Mouse (Mus musculus): Measurements from ENCODE around the gene Gm20388. TPM values are rescaled to one million over a fixed set of nuclear protein-coding genes. Genes with fewer than 3 reads are reported as not detected.
A peak's percentile ranks its signal among the peaks of the same experiment; 100 is the strongest.

Gm20388 gene
- total and polyA plus RNA-seq, 2 experiments from 2014 or later, result 51.3 TPM; not detected in 1

DNA sequence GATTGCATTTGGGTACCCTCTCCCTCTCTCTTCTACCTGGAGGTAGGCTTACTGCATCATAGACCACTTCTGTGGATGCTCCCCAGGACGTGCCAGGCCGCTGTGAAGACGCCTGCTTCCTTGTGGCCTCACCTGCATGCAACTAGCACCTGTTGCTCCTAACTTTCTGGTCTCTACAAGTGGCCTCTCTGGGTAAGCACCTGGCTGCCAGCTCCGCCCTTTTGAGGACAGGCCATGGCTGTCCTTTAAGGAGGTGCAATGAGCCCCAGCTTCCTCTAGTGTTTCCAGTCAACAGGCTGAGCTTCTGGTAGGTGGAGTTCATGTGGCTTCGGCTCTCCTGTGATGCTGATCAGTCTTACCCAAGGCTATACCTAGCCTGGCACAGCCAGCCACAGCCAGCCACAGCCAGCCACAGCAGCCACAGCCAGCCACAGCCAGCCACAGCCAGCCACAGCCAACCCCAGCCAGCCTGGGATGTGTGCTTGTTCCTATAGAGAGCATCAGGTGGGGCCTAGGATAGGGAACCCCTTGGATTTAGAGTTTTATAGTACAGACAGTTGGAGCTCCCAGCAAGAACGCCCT is 344.9 kb downstream of the Gm20388 start:
- no peaks in the 10 kb centered on the region for H3K36me3 ChIP-seq (ENCODE audit: insufficient read depth)

DNA sequence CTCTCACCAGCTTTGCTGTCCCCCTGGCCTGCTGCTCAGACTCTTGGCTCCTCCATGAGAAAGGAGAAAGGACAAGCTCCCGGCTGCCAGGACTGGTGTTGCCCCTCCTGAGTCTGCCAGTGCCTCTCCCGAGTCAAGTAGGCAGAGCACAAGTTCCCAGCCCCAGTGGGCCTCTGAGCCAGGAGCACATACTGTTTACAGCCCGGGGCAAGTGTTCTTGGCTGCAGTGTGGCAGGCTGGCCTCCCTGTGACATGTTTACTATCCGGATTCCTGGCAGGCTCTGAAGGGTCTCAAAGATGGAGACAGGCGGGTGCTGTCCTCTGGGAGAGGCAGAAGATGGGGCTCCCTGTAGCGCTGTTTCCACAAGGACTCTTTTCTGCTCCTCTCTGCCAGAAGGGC is 346.3 kb downstream of the Gm20388 start:
- Histone ChIP-seq H3K36me3 (ENCODE audit: insufficient read depth) (no peaks in the 10 kb centered on the region), H3K4me3 (ENCODE audit: low read depth, low read length) (no peak overlapping the region), H3K27ac (ENCODE audit: low read depth, low read length) (no peak overlapping the region), H3K27me3 (ENCODE audit: insufficient read depth, low read length) (no peaks in the 10 kb centered on the region), H3K4me1 (ENCODE audit: insufficient read depth) (no peaks in the 10 kb centered on the region), H3K9me3 (ENCODE audit: low read length) (no peaks in the 10 kb centered on the region), H3K4me2 (ENCODE audit: low read depth) (no peak overlapping the region), H3K9ac (no peak overlapping the region)
- TF ChIP-seq CTCF (IDR thresholded peaks at IDR 0.05; ENCODE audit: low read depth), result no peak
- peak; percentile 77 for ATAC-seq
- DNase-seq, result no peak
- WGBS, result 31% methylated on average over 6 of the region's 6 CpGs

More for the DNA sequence above, 344.9 kb downstream of the Gm20388 start:
- Histone ChIP-seq H3K4me2 (ENCODE audit: low read depth) (no peak overlapping the region), H3K27ac (ENCODE audit: low read depth, low read length) (no peak overlapping the region), H3K9me3 (ENCODE audit: low read length) (no peaks in the 10 kb centered on the region), H3K9ac (no peak overlapping the region), H3K4me3 (ENCODE audit: low read depth, low read length) (no peak overlapping the region), H3K4me1 (ENCODE audit: insufficient read depth) (no peaks in the 10 kb centered on the region), H3K27me3 (ENCODE audit: insufficient read depth, low read length) (no peaks in the 10 kb centered on the region)
- 90% methylated on average over 6 of the region's 6 CpGs for WGBS
- ATAC-seq, result no peak
- TF ChIP-seq CTCF (IDR thresholded peaks at IDR 0.05; ENCODE audit: low read depth), result no peak
- no peak for DNase-seq

GRCm38 (mm10) chr8:120259206-120259605 is 348.6 kb downstream of the Gm20388 start:
- ATAC-seq (no peak), DNase-seq (no peak)
- no peaks in the 10 kb centered on the region for H3K27me3 ChIP-seq (ENCODE audit: insufficient read depth, low read length)
- TF ChIP-seq CTCF (IDR thresholded peaks at IDR 0.05; ENCODE audit: low read depth), result no peak
- no peak overlapping the region for H3K4me2 ChIP-seq (ENCODE audit: low read depth)
- no peak overlapping the region for H3K4me3 ChIP-seq (ENCODE audit: low read depth, low read length)
- WGBS, result 89% methylated on average over 13 of the region's 13 CpGs
- no peaks in the 10 kb centered on the region; the same call in 1 of the 2 replicates for H3K4me1 ChIP-seq (ENCODE audit: insufficient read depth)
- no peaks in the 10 kb centered on the region for H3K36me3 ChIP-seq (ENCODE audit: insufficient read depth)
- no peaks in the 10 kb centered on the region for H3K9me3 ChIP-seq (ENCODE audit: low read length)
- H3K9ac ChIP-seq, result no peak overlapping the region
- H3K27ac ChIP-seq (ENCODE audit: low read depth, low read length), result no peak overlapping the region

GRCm38 (mm10) chr8:120260677-120261076 is 350.0 kb downstream of the Gm20388 start:
- 82% methylated on average over 5 of the region's 5 CpGs for WGBS
- H3K4me1 ChIP-seq (ENCODE audit: insufficient read depth), result peaks cover 7% of the 10 kb centered on the region
- ATAC-seq (no peak), DNase-seq (no peak)
- no peak for TF ChIP-seq CTCF (IDR thresholded peaks at IDR 0.05; ENCODE audit: low read depth)
- H3K4me2 ChIP-seq (ENCODE audit: low read depth), result no peak overlapping the region
- H3K27me3 ChIP-seq (ENCODE audit: insufficient read depth, low read length), result no peaks in the 10 kb centered on the region
- H3K27ac ChIP-seq (ENCODE audit: low read depth, low read length), result no peak overlapping the region
- H3K36me3 ChIP-seq (ENCODE audit: insufficient read depth), result no peaks in the 10 kb centered on the region
- no peak overlapping the region for H3K9ac ChIP-seq
- H3K4me3 ChIP-seq (ENCODE audit: low read depth, low read length), result no peak overlapping the region
- no peaks in the 10 kb centered on the region for H3K9me3 ChIP-seq (ENCODE audit: low read length)

DNA sequence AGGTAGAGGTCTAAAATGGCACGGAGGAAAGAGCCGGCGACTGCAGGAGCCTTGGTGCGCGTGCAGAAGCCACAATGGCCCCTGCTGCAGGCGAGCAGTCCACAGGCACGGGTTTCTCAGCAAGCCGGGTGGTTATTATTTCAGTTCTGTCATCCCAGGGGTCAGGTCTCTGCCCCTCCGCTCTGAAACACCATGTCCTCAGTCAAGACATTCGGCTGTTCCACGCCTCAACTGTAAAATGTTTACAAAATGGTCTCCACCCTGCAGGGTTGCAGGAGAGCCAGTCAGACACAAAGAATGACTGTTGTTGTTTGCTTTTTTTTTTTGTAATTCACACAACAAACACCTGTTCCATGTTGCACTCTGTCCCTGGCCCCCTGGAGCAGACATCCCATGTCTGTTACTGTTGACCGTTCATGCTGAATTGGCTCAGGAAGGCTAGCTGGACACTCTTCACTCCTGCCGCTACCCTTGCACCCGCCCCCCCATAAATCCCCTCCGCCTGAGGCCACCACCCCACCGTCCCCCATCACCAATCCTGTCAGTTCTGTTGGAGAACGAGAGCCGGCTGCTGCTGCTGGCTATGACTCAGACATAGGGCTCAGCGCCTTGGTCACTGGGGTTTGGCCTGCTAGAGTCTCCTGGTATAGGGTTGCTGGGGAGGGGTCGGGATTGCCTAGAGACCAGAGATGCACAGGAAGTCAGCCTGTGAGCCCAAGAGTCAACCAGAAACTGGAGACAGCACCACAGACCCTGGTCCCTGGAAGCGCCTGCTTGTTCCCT is 350.9 kb downstream of the Gm20388 start:
- Histone ChIP-seq H3K27ac (ENCODE audit: low read depth, low read length) (no peak overlapping the region), H3K4me1 (ENCODE audit: insufficient read depth) (peaks cover 12% of the 10 kb centered on the region), H3K27me3 (ENCODE audit: insufficient read depth, low read length) (no peaks in the 10 kb centered on the region), H3K4me3 (ENCODE audit: low read depth, low read length) (no peak overlapping the region), H3K9ac (no peak overlapping the region), H3K36me3 (ENCODE audit: insufficient read depth) (no peaks in the 10 kb centered on the region), H3K9me3 (ENCODE audit: low read length) (no peaks in the 10 kb centered on the region), H3K4me2 (ENCODE audit: low read depth) (no peak overlapping the region)
- DNase-seq, result no peak
- ATAC-seq, result no peak
- no peak for TF ChIP-seq CTCF (IDR thresholded peaks at IDR 0.05; ENCODE audit: low read depth)
- 47% methylated on average over 21 of the region's 21 CpGs for WGBS

DNA sequence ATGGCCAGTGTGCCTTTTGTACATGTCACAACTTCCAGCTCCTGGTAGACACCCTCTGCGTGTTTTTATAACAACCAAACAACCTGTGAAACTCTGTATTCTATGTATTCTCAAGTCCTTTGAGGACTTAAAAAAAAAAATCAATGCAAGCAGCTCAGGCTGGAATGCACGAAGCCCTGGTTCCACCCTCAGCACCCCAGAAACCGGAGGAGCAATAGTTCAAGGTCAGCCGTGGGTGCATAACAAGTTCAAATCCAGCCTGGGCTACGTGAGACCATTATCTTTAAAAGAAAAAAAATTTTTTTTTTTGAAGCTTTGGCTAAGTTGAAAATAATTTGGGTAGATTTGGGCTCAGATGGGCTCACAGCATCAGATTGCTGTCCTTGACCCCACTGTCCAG is 353.2 kb downstream of the Gm20388 start:
- Histone ChIP-seq H3K36me3 (ENCODE audit: insufficient read depth) (no peaks in the 10 kb centered on the region), H3K4me1 (ENCODE audit: insufficient read depth) (peaks cover 22% of the 10 kb centered on the region), H3K4me3 (ENCODE audit: low read depth, low read length) (no peak overlapping the region), H3K9me3 (ENCODE audit: low read length) (no peaks in the 10 kb centered on the region), H3K9ac (no peak overlapping the region), H3K27ac (ENCODE audit: low read depth, low read length) (no peak overlapping the region), H3K27me3 (ENCODE audit: insufficient read depth, low read length) (no peaks in the 10 kb centered on the region), H3K4me2 (ENCODE audit: low read depth) (no peak overlapping the region)
- ATAC-seq, result no peak
- TF ChIP-seq CTCF (IDR thresholded peaks at IDR 0.05; ENCODE audit: low read depth), result no peak
- DNase-seq, result no peak
- 86% methylated on average over 5 of the region's 5 CpGs for WGBS

- Histone ChIP-seq H3K27me3 (ENCODE audit: insufficient read depth, low read length) (no peaks in the 10 kb centered on the region), H3K9me3 (ENCODE audit: low read length) (no peaks in the 10 kb centered on the region), H3K4me1 (ENCODE audit: insufficient read depth) (peaks cover 25% of the 10 kb centered on the region), H3K9ac (peak overlapping the region; percentile 32), H3K27ac (ENCODE audit: low read depth, low read length) (peak overlapping the region; percentile 66), H3K4me3 (ENCODE audit: low read depth, low read length) (no peak overlapping the region), H3K36me3 (ENCODE audit: insufficient read depth) (no peaks in the 10 kb centered on the region), H3K4me2 (ENCODE audit: low read depth) (peak overlapping the region; percentile 31)
- ATAC-seq (no peak), DNase-seq (no peak)
- TF ChIP-seq CTCF (IDR thresholded peaks at IDR 0.05; ENCODE audit: low read depth), result no peak
- 29% methylated on average over 13 of the region's 13 CpGs for WGBS
Measured at GRCm38 (mm10) chr8:120264388-120264943, 353.8 kb downstream of the Gm20388 start.

Measured in forebrain, postnatal 0 days (tissue).